Mouse (Mus musculus): ENCODE data around the gene Ldlrap1. TPM values are rescaled to one million over a fixed set of nuclear protein-coding genes. Genes with fewer than 3 reads are reported as not detected.

Gene Ldlrap1
- polyA plus RNA-seq, 1 experiment = 19.0 TPM

- Histone ChIP-seq H3K36me3 (ENCODE audit: control insufficient read depth, insufficient read depth) (peaks cover 6% of the 10 kb centered on the region), H3ac (ENCODE audit: control insufficient read depth, insufficient read length) (no peak overlapping the region), H3K27me3 (ENCODE audit: control insufficient read depth, insufficient read depth, insufficient read length) (no peaks in the 10 kb centered on the region), H3K4me3 (peak overlapping the region; percentile 40), H3K4me2 (ENCODE audit: low read depth) (peak overlapping the region; percentile 82), H3K79me2 (ENCODE audit: control insufficient read depth, insufficient read depth) (peaks cover 27% of the 10 kb centered on the region)
- TF ChIP-seq MYOD1 (IDR thresholded peaks at IDR 0.05; ENCODE audit: control insufficient read depth in 1 of 3, insufficient read length in 2 of 3, low read depth in 2 of 3) = peak in 1 of 3 experiments; percentile 17
- TF ChIP-seq REST (IDR thresholded peaks at IDR 0.05; ENCODE audit: insufficient read depth, insufficient read length) = no peak
- TF ChIP-seq MYOG (IDR thresholded peaks at IDR 0.05; ENCODE audit: control insufficient read depth in 1 of 3, insufficient read depth in 1 of 3, insufficient read length in 2 of 3, low read depth in 2 of 3) = peak in 1 of 3 experiments; percentile 26
- TF ChIP-seq TCF3 (IDR thresholded peaks at IDR 0.05; ENCODE audit: insufficient read length, low read depth) = no peak
- no peak for TF ChIP-seq SRF (IDR thresholded peaks at IDR 0.05; ENCODE audit: control insufficient read depth, insufficient read length, low read depth)
Measured at GRCm38 (mm10) chr4:134701934-134702333, 65.9 kb downstream of the Ldlrap1 start.

GRCm38 (mm10) chr4:134700911-134701310, 66.9 kb downstream of the Ldlrap1 start:
- Histone ChIP-seq H3K36me3 (ENCODE audit: control insufficient read depth, insufficient read depth) (peaks cover 6% of the 10 kb centered on the region), H3K4me2 (ENCODE audit: low read depth) (no peak overlapping the region)
- no peak for TF ChIP-seq POLR2AphosphoS2 (IDR thresholded peaks at IDR 0.05; ENCODE audit: insufficient read length, low read depth)

GRCm38 (mm10) chr4:134693202-134693940, 74.5 kb downstream of the Ldlrap1 start:
- no peak overlapping the region for H3ac ChIP-seq (ENCODE audit: control insufficient read depth, insufficient read length)
- H3K27me3 ChIP-seq (ENCODE audit: control insufficient read depth, insufficient read depth, insufficient read length) = no peaks in the 10 kb centered on the region
- no peak overlapping the region for H3K4me2 ChIP-seq (ENCODE audit: low read depth)
- no peaks in the 10 kb centered on the region for H3K79me2 ChIP-seq (ENCODE audit: control insufficient read depth, insufficient read depth)
- TF ChIP-seq POLR2AphosphoS2 (IDR thresholded peaks at IDR 0.05; ENCODE audit: insufficient read length, low read depth) = no peak
- TF ChIP-seq TCF12 (IDR thresholded peaks at IDR 0.05; ENCODE audit: insufficient read depth, poor library complexity, severe bottlenecking) = no peak
- no peak for TF ChIP-seq USF1 (IDR thresholded peaks at IDR 0.05; ENCODE audit: low read depth)
- TF ChIP-seq POLR2A (IDR thresholded peaks at IDR 0.05; ENCODE audit: insufficient read length, low read depth) = no peak
- no peak for TF ChIP-seq CEBPB (IDR thresholded peaks at IDR 0.05; ENCODE audit: insufficient read depth, poor library complexity, severe bottlenecking)
- TF ChIP-seq TCF3 (IDR thresholded peaks at IDR 0.05; ENCODE audit: insufficient read length, low read depth) = no peak
- TF ChIP-seq MAX (IDR thresholded peaks at IDR 0.05; ENCODE audit: low read depth) = no peak
- TF ChIP-seq SRF (IDR thresholded peaks at IDR 0.05; ENCODE audit: control insufficient read depth, insufficient read length, low read depth) = no peak
- no peak for TF ChIP-seq MYOG (IDR thresholded peaks at IDR 0.05; ENCODE audit: control insufficient read depth in 1 of 3, insufficient read depth in 1 of 3, insufficient read length in 2 of 3, low read depth in 2 of 3)
- no peak for TF ChIP-seq E2F4 (IDR thresholded peaks at IDR 0.05; ENCODE audit: insufficient read depth)
- TF ChIP-seq REST (IDR thresholded peaks at IDR 0.05; ENCODE audit: insufficient read depth, insufficient read length) = no peak
- no peak for TF ChIP-seq MYOD1 (IDR thresholded peaks at IDR 0.05; ENCODE audit: control insufficient read depth in 1 of 3, insufficient read length in 2 of 3, low read depth in 2 of 3)
- no peak overlapping the region for H3K4me3 ChIP-seq
- H3K36me3 ChIP-seq (ENCODE audit: control insufficient read depth, insufficient read depth) = peaks cover 6% of the 10 kb centered on the region

More at GRCm38 (mm10) chr4:134700911-134701310, 66.9 kb downstream of the Ldlrap1 start:
- H3K27me3 ChIP-seq (ENCODE audit: control insufficient read depth, insufficient read depth, insufficient read length) = no peaks in the 10 kb centered on the region
- H3K79me2 ChIP-seq (ENCODE audit: control insufficient read depth, insufficient read depth) = peaks cover 27% of the 10 kb centered on the region
- H3ac ChIP-seq (ENCODE audit: control insufficient read depth, insufficient read length) = no peak overlapping the region
- H3K4me3 ChIP-seq = peak overlapping the region; percentile 40

GRCm38 (mm10) chr4:134692388-134692787, 75.4 kb downstream of the Ldlrap1 start:
- no peak for TF ChIP-seq MAX (IDR thresholded peaks at IDR 0.05; ENCODE audit: low read depth)
- no peak for TF ChIP-seq TCF12 (IDR thresholded peaks at IDR 0.05; ENCODE audit: insufficient read depth, poor library complexity, severe bottlenecking)
- no peak for TF ChIP-seq SRF (IDR thresholded peaks at IDR 0.05; ENCODE audit: control insufficient read depth, insufficient read length, low read depth)
- TF ChIP-seq E2F4 (IDR thresholded peaks at IDR 0.05; ENCODE audit: insufficient read depth) = no peak
- no peak for TF ChIP-seq TCF3 (IDR thresholded peaks at IDR 0.05; ENCODE audit: insufficient read length, low read depth)
- no peak overlapping the region for H3K4me2 ChIP-seq (ENCODE audit: low read depth)
- no peaks in the 10 kb centered on the region for H3K36me3 ChIP-seq (ENCODE audit: control insufficient read depth, insufficient read depth)
- no peaks in the 10 kb centered on the region for H3K27me3 ChIP-seq (ENCODE audit: control insufficient read depth, insufficient read depth, insufficient read length)
- H3K4me3 ChIP-seq = no peak overlapping the region
- H3K79me2 ChIP-seq (ENCODE audit: control insufficient read depth, insufficient read depth) = no peaks in the 10 kb centered on the region
- no peak overlapping the region for H3ac ChIP-seq (ENCODE audit: control insufficient read depth, insufficient read length)

Other genes with a start within 250 kb of the Ldlrap1 start
- gene Mtfr1l, start 232.6 kb downstream of the Ldlrap1 start, polyA plus RNA-seq (2012; fragmentation: generic; extraction: Trizol) = 92.0 TPM
- gene Selenon, start 215.9 kb downstream of the Ldlrap1 start, polyA plus RNA-seq (2012; fragmentation: generic; extraction: Trizol) = 35.7 TPM
- gene Man1c1, start 63.7 kb downstream of the Ldlrap1 start, polyA plus RNA-seq (2012; fragmentation: generic; extraction: Trizol) = 11.3 TPM
- gene Maco1, start 85.3 kb upstream of the Ldlrap1 start, polyA plus RNA-seq (2012; fragmentation: generic; extraction: Trizol) = 19.6 TPM
- gene Rhd, start 96.5 kb upstream of the Ldlrap1 start, polyA plus RNA-seq (2012; fragmentation: generic; extraction: Trizol) = 0.98 TPM
- gene Tmem50a, start 147.0 kb upstream of the Ldlrap1 start, polyA plus RNA-seq (2012; fragmentation: generic; extraction: Trizol) = 121 TPM
- gene Rsrp1, start 155.6 kb upstream of the Ldlrap1 start, polyA plus RNA-seq (2012; fragmentation: generic; extraction: Trizol) = 51.4 TPM
- 67.8 TPM for gene Syf2, start 162.9 kb upstream of the Ldlrap1 start, polyA plus RNA-seq (2012; fragmentation: generic; extraction: Trizol)